Mouse (Mus musculus) right cerebral cortex, postnatal 4 days (tissue): Measurements from ENCODE around the gene Zbtb41.
"Not testable (repeated sequence)": the region's sequence is repeated elsewhere in the genome, so short reads cannot be mapped to it uniquely, and the experiment has no call there.

Experiments used
- DNase-seq: peaks from one replicate; pipeline ENCODE4 v3.0.0-alpha.2; 2022

Zbtb41 gene

GRCm38 (mm10) chr1:139421875-139422791, at the start of gene Zbtb41:
Zbtb41 (plus strand) TSS chr1:139422288.
- peak; percentile 85 for DNase-seq

GRCm38 (mm10) chr1:139375900-139376299, 46.2 kb upstream of the Zbtb41 start:
- no peak for DNase-seq

- DNase-seq, result no peak
These were observed 45.3 kb upstream of the Zbtb41 start, which contains the start of gene Crb1 for GRCm38 (mm10) chr1:139376638-139377286. Crb1 (minus strand) TSS chr1:139377100.

- DNase-seq, result no peak
These were observed 43.0 kb upstream of the Zbtb41 start for GRCm38 (mm10) chr1:139378861-139379620.

GRCm38 (mm10) chr1:139379621-139379984, 42.5 kb upstream of the Zbtb41 start:
- no peak for DNase-seq

GRCm38 (mm10) chr1:139391747-139392146, 30.3 kb upstream of the Zbtb41 start:
- no peak for DNase-seq

DNA sequence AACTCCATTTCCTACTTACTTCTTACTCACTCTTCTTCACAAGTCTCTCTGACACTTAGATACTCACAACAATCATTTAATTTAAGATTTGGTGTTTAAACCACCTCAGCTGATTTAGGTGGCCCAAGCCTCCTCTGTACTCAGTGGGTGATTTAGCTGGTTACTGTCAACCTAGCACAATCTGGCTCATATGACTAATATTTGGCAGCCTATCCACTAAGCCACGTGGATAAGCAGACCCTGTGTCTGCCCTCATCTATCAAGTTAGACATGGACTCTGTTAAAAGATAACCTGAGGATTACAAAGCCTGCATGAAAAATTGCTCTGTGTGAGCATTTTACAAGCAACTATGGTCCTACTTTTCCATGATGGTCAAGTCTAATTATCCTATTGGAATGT, 25.5 kb upstream of the Zbtb41 start:
- no peak for DNase-seq

GRCm38 (mm10) chr1:139405766-139406165, 16.3 kb upstream of the Zbtb41 start:
- no peak for DNase-seq

GRCm38 (mm10) chr1:139407701-139408100, 14.4 kb upstream of the Zbtb41 start:
- DNase-seq, result no peak

- DNase-seq, result not testable (repeated sequence)
These were observed 9.7 kb upstream of the Zbtb41 start for GRCm38 (mm10) chr1:139412365-139412764.

DNA sequence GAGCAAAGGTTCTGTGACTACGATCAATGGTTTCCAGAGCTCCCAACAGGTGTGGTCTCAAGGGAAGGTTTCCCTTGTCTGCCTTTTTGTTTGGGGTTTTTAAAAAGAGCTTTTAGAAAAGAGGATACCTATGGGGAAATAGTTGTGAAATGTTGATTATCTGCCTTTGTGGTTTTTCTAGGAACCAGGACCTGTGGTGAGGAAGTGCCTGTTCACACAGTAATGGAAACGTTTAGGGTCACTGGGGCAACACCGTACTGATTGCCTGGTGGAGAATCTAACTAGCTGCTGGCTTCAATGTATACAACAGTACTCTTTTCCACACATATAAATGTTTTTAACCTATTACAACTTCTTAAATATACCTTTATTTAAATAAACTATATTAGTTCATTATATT, 8.6 kb upstream of the Zbtb41 start:
- DNase-seq, result no peak

DNA sequence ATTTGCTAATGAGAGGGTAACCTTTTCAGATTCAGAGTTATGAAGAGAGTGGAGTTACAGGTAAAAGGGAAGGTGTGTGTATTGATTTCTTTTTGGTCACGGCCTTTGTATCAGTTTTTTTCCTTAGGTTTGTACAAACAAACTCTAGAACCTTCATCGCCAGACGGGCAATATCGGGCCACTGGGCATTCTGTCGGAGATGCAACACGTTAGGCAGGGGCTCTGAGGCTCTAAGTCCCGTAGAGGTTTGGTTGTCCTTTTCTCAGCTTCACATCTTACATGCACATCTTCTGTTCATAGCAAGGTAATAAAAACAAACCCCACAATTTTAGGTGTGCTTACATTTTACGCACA, 590 bp upstream of the Zbtb41 start:
- DNase-seq, result no peak

DNA sequence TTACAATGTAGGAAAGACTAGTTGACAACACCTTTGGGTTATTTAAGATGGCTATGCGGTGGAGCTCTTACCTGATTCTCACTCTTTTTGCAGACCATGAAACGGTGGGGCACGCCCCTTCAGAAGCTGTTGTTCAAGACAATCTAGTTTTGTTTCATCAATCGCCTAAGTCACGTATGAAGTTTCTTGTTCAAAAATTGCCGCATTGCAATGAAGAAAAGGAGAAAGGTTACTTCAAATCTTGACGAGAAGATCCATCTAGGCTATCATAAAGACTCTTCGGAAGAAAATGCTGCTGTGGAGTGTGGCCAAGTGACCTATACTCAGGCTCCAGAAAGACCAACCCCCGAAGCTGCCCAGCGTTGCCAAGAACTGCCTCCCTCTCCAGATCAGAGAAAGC, 853 bp downstream of the Zbtb41 start:
- DNase-seq, result peak; percentile 13

DNA sequence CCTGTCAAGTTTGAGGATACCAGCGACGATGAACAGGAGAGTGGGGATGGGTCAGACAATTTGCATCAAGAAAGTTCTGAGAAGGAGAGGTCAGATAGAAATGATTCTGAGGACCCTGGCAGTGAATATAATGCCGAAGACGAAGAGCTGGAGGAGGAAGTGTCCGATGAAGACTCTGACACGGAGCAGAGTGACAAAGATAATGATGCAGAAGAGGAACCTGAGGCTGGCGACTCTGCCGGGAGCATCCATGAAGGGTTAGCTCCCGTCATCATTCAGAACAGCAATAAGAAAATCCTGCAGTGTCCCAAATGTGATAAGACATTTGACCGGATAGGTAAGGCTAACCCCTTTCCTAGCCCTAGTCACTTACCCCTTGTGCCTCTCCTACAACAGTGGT, 1.8 kb downstream of the Zbtb41 start:
- DNase-seq, result no peak

GRCm38 (mm10) chr1:139425006-139425405, 2.9 kb downstream of the Zbtb41 start:
- DNase-seq, result no peak

DNA sequence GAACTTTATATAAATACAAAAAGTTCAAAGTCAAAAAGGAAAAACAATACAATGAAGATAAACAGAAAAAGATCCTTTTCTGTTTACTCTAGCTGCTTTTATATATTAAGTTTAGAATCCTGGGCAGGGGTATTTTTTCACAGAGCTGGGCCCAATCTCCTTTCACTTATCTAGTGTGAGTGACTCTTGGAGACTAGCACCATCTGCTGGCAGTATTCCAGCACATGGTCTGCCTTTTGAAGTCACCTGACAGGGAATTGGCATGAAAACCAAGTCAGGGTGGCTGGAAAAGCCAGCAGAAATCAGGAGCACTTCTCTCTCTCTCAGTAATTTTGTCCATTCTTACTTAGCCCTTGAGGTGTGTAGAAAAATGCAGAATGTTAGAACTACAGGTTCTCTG, 16.3 kb downstream of the Zbtb41 start:
- DNase-seq, result no peak

DNA sequence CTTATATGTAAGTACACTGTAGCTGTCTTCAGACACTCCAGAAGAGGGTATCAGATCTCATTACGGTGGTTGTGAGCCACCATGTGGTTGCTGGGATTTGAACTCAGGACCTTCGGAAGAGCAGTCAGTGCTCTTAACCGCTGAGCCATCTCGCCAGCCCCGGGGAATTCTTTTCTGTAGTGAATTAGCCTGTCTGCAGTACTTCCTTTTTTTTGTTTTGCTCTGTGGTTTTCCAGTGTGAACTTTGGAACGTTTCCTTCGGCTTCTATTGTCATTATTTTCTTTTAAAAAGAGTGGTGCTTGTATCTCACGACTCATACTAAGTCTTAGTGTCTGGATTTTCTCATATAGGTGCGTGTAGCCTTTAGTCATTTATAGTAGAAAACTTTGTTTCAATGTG, 21.0 kb downstream of the Zbtb41 start:
- not testable (repeated sequence) for DNase-seq

GRCm38 (mm10) chr1:139454340-139455225, 32.5 kb downstream of the Zbtb41 start, which contains the start of gene Aspm:
Aspm (plus strand) TSS chr1:139454772.
- peak; percentile 83 for DNase-seq

DNA sequence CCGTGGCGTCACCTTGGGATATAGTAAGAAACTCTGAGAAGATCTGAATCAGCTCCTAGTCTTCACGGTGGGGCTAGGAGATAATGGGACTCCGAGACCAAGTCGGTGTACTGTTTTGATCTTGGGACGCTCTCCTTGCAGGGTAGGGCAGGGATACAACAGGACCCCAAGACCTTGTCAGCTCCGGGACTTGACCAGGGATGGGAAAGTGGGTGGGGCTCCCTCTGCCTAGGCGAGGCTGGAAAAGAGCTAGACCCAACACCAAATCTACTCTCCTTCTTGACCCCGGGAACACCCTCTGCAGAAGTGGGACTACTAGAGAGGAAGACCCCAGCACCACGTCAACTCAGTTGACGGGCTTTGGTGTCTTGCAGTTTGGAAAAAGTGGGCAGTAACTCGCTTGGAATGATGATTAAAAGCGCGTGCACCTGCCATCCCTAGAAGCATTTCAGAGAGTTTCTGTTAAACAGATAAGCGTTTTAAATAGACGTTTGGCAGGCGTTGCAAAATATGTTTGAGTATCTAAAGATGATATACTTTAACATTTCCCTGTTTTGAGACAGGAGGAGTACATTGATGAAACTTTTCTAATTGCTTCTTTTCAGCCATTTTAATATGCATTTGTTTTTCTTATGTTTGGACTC, 33.3 kb downstream of the Zbtb41 start:
- no peak for DNase-seq

DNA sequence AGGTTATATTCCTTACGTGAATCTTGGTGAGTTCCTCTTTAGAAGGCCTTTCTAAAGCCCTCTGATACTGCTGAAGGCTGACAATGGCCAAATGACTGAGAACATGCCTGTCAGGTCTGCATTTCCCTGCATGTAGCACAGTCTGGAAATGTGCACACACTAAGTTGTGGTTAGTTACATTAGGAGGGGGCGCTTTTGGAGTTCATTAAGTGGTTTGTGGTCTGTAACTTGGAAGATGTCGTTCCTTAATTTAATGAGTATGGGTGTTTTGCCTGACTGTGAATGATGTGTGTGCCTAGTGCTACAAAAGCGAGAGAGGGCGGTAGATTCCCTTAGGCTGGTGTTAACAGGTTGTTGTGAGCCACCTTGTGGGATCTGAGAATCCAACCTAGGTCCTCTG, 38.7 kb downstream of the Zbtb41 start:
- DNase-seq, result no peak

- no peak for DNase-seq
These were observed 43.8 kb downstream of the Zbtb41 start for GRCm38 (mm10) chr1:139465936-139466335.

DNA sequence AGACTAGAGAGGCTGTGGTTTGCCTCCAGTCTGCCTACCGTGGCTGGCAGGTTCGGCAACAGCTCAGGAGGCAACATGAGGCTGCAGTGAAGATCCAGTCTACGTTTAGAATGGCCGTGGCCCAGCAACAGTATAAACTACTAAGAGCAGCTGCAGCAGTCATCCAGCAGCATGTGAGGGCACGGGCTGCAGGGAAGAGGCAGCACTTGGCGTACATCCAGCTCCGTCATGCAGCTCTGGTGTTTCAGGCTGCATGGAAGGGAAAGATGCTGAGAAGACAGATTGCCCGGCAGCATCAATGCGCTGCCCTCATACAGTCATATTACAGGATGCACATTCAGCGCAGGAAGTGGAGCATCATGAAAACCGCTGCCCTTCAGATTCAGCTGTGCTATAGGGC, 56.8 kb downstream of the Zbtb41 start:
- peak; percentile 42 for DNase-seq
